Mouse (Mus musculus): ENCODE measurements around the gene Lrrc17.

GRCm38 (mm10) chr5:21588220-21588619 lies 44.9 kb downstream of the Lrrc17 start:
- TF ChIP-seq CTCF (IDR thresholded peaks at IDR 0.05; ENCODE audit: low read depth, low read length): no peak
- no peak for TF ChIP-seq GATA1 (IDR thresholded peaks at IDR 0.05; ENCODE audit: borderline replicate concordance, low read length)
- TF ChIP-seq POLR2AphosphoS5 (IDR thresholded peaks at IDR 0.05; ENCODE audit: insufficient replicate concordance, low read depth, low read length): no peak
- no peak for TF ChIP-seq TAL1 (conservative IDR thresholded peaks at IDR 0.05; ENCODE audit: low read depth, low read length)
- no peak for TF ChIP-seq GATA2 (IDR thresholded peaks at IDR 0.05; ENCODE audit: borderline replicate concordance, low read depth, low read length)

Measured in G1E (cell line).